Mouse (Mus musculus) hindbrain, embryonic 11.5 days (tissue): ENCODE measurements around the gene Ldhd. TPM values are rescaled to one million over a fixed set of nuclear protein-coding genes. Genes with fewer than 3 reads are reported as not detected.

Experiments
- ATAC-seq: fragments of 200-750 bp; cut with Nextera tagmentation; 2 replicates; pipeline ENCODE4 v1.8.0; 2017; ENCODE audit warnings: mild to moderate bottlenecking, moderate TSS enrichment, moderate library complexity; ENCODE audit not compliant: low FRiP score
- DNase-seq: peaks from one replicate; pipeline ENCODE4 v3.0.0-alpha.2; 2015; ENCODE audit warnings: low spot score
- H3K27ac ChIP-seq: fragments of 300-500 bp; sonication (generic); 2 replicates; pipeline ENCODE4 v1.5.1; 2014; ENCODE audit warnings: mild to moderate bottlenecking, low read depth, low read length
- H3K27me3 ChIP-seq: fragments of 300-500 bp; sonication (generic); 2 replicates; pipeline ENCODE4 v1.6.1; 2014; ENCODE audit warnings: mild to moderate bottlenecking, low read length, moderate library complexity, mixed read lengths; ENCODE audit not compliant: control insufficient read depth, insufficient read depth
- H3K36me3 ChIP-seq: fragments of 300-500 bp; sonication (generic); 2 replicates; pipeline ENCODE4 v1.6.1; 2014; ENCODE audit warnings: mild to moderate bottlenecking, low read length, moderate library complexity, mixed read lengths; ENCODE audit not compliant: control insufficient read depth, insufficient read depth
- H3K4me1 ChIP-seq: fragments of 300-500 bp; sonication (generic); replicated peaks from 2 replicates; pipeline ENCODE4 v1.6.1; 2014; ENCODE audit warnings: low read length, mixed read lengths; ENCODE audit not compliant: control insufficient read depth, insufficient read depth
- H3K4me2 ChIP-seq: fragments of 300-500 bp; sonication (generic); replicated peaks from 2 replicates; pipeline ENCODE4 v1.6.1; 2014; ENCODE audit warnings: mild to moderate bottlenecking, low read depth, low read length
- H3K4me3 ChIP-seq: fragments of 300-500 bp; sonication (generic); 2 replicates; pipeline ENCODE4 v1.5.1; 2014; ENCODE audit warnings: low read depth, low read length
- H3K9ac ChIP-seq: fragments of 300-500 bp; sonication (generic); 2 replicates; pipeline ENCODE4 v1.6.1; 2014; ENCODE audit warnings: low read depth, low read length
- H3K9me3 ChIP-seq: fragments of 300-500 bp; sonication (generic); 2 replicates; pipeline ENCODE4 v1.6.1; 2016; ENCODE audit warnings: low read length; ENCODE audit not compliant: control insufficient read depth
- WGBS: fragments of 180-500 bp; shearing (Covaris S2); extraction: QIAGEN DNeasy Blood & Tissue Kit; methylation state at CpG from one replicate; pipeline ENCODE4 v1.1.7; 2014; 5-methylcytosine and 5-hydroxymethylcytosine counted together
- polyA plus RNA-seq: library from polyadenylated mRNA; unstranded; fragments of >200 nt; fragmentation: Nextera tagmentation; extraction: Ambion mirVana; gene quantifications from 2 replicates; pipeline ENCODE4 v1.2.1, GENCODE M21; 2014

Ldhd gene
- polyA plus RNA-seq, 1 experiment from 2014 or later, result 0.08 TPM

- H3K4me1 ChIP-seq, result no peaks in the 10 kb centered on the region
- no peak overlapping the region for H3K9ac ChIP-seq
- H3K9me3 ChIP-seq, result no peaks in the 10 kb centered on the region
- WGBS, result 100% methylated on average over 1 of the region's 1 CpGs
- H3K27ac ChIP-seq, result no peak overlapping the region
- no peak overlapping the region for H3K4me3 ChIP-seq
- ATAC-seq (no peak), DNase-seq (no peak)
- no peaks in the 10 kb centered on the region for H3K27me3 ChIP-seq
- no peak overlapping the region for H3K4me2 ChIP-seq
- 0 out of 2 replicates have a peak, but pooled peaks cover 5% of the 10 kb centered on the region for H3K36me3 ChIP-seq
Measured at GRCm38 (mm10) chr8:111579318-111579717, 50.9 kb downstream of the Ldhd start.

GRCm38 (mm10) chr8:111577880-111578533 lies 52.2 kb downstream of the Ldhd start:
- 94% methylated on average over 9 of the region's 9 CpGs for WGBS

GRCm38 (mm10) chr8:111576501-111576900 lies 53.7 kb downstream of the Ldhd start:
- H3K4me3 ChIP-seq, result no peak overlapping the region
- H3K27me3 ChIP-seq, result no peaks in the 10 kb centered on the region
- H3K27ac ChIP-seq, result no peak overlapping the region
- H3K9ac ChIP-seq, result no peak overlapping the region
- no peaks in the 10 kb centered on the region; the same call in 1 of the 2 replicates for H3K4me1 ChIP-seq
- no peak overlapping the region for H3K4me2 ChIP-seq
- no peaks in the 10 kb centered on the region for H3K9me3 ChIP-seq
- ATAC-seq (no peak), DNase-seq (no peak)
- H3K36me3 ChIP-seq, result 0 out of 2 replicates have a peak, but pooled peaks cover 5% of the 10 kb centered on the region

More at GRCm38 (mm10) chr8:111577880-111578533, 52.2 kb downstream of the Ldhd start:
- ATAC-seq (no peak), DNase-seq (no peak)
- H3K9ac ChIP-seq, result no peak overlapping the region
- no peak overlapping the region for H3K4me2 ChIP-seq
- H3K27ac ChIP-seq, result no peak overlapping the region
- no peaks in the 10 kb centered on the region for H3K27me3 ChIP-seq
- no peaks in the 10 kb centered on the region for H3K4me1 ChIP-seq
- no peaks in the 10 kb centered on the region for H3K9me3 ChIP-seq
- no peak overlapping the region for H3K4me3 ChIP-seq
- H3K36me3 ChIP-seq, result 0 out of 2 replicates have a peak, but pooled peaks cover 5% of the 10 kb centered on the region

- no peak for DNase-seq
- no peak overlapping the region for H3K27ac ChIP-seq
- H3K4me3 ChIP-seq, result no peak overlapping the region
- no peak overlapping the region for H3K4me2 ChIP-seq
- H3K4me1 ChIP-seq, result no peaks in the 10 kb centered on the region; the same call in 1 of the 2 replicates
- 96% methylated on average over 4 of the region's 4 CpGs for WGBS
- H3K9me3 ChIP-seq, result no peaks in the 10 kb centered on the region
- 0 out of 2 replicates have a peak, but pooled peaks cover 5% of the 10 kb centered on the region for H3K36me3 ChIP-seq
- no peak for ATAC-seq
- H3K27me3 ChIP-seq, result no peaks in the 10 kb centered on the region
- no peak overlapping the region for H3K9ac ChIP-seq
Measured at GRCm38 (mm10) chr8:111575492-111575891, 54.7 kb downstream of the Ldhd start.

GRCm38 (mm10) chr8:111574016-111574415 lies 56.2 kb downstream of the Ldhd start:
- 83% methylated on average over 2 of the region's 2 CpGs for WGBS
- Histone ChIP-seq H3K4me3 (no peak overlapping the region), H3K9me3 (no peaks in the 10 kb centered on the region), H3K4me2 (no peak overlapping the region), H3K36me3 (0 out of 2 replicates have a peak, but pooled peaks cover 3% of the 10 kb centered on the region), H3K27ac (no peak overlapping the region), H3K27me3 (no peaks in the 10 kb centered on the region), H3K4me1 (peaks cover 2% of the 10 kb centered on the region; the same call in 1 of the 2 replicates), H3K9ac (no peak overlapping the region)
- ATAC-seq (no peak), DNase-seq (no peak)

Other genes with a start within 250 kb of the Ldhd start
- gene Fa2h, start 236.6 kb downstream of the Ldhd start, polyA plus RNA-seq, result 0.15 TPM in 1 of 2 replicates, not detected in the other
- 2.9 and 4.6 TPM in 2 replicates for gene Wdr59, start 108.3 kb downstream of the Ldhd start, polyA plus RNA-seq
- 48.3 and 48.7 TPM in 2 replicates for gene Znrf1, start 94.3 kb downstream of the Ldhd start, polyA plus RNA-seq
- gene Zfp1, start 13.0 kb upstream of the Ldhd start, polyA plus RNA-seq, result 24.5 and 25.1 TPM in 2 replicates
- gene Ctrb1, start 60.6 kb upstream of the Ldhd start, polyA plus RNA-seq, result not detected in 2 replicates
- 43.3 and 47.3 TPM in 2 replicates for gene Bcar1, start 113.4 kb upstream of the Ldhd start, polyA plus RNA-seq
- 214 and 223 TPM in 2 replicates for gene Cfdp1, start 223.9 kb upstream of the Ldhd start, polyA plus RNA-seq
- gene Tmem170, start 246.4 kb upstream of the Ldhd start, polyA plus RNA-seq, result 7.5 and 11.0 TPM in 2 replicates